Mouse (Mus musculus) kidney, adult 2 months (tissue): Measurements from ENCODE around the gene Gsc2. TPM values are rescaled to one million over a fixed set of nuclear protein-coding genes. Genes with fewer than 3 reads are reported as not detected.

Experiments used
- DNase-seq: peaks from one replicate; pipeline ENCODE4 v3.0.0; 2021
- H3K27ac ChIP-seq: fragments of 200-500 bp; 2 replicates; pipeline ENCODE4 v1.5.1; 2012; ENCODE audit warnings: low read depth, low read length, control low read depth, inconsistent platforms; ENCODE audit not compliant: insufficient read depth
- H3K27me3 ChIP-seq: fragments of 200-500 bp; replicated peaks from 2 replicates; pipeline ENCODE4 v1.6.1; 2012; ENCODE audit warnings: mild to moderate bottlenecking, moderate library complexity, low read length, inconsistent platforms; ENCODE audit not compliant: control insufficient read depth, insufficient read depth
- H3K36me3 ChIP-seq: fragments of 200-500 bp; 2 replicates; pipeline ENCODE4 v1.6.1; 2012; ENCODE audit warnings: mild to moderate bottlenecking, moderate library complexity, low read length, inconsistent platforms; ENCODE audit not compliant: control insufficient read depth, insufficient read depth
- H3K4me1 ChIP-seq: fragments of 200-500 bp; 2 replicates; pipeline ENCODE4 v1.6.1; 2011; ENCODE audit warnings: low read length; ENCODE audit not compliant: control insufficient read depth, insufficient read depth
- H3K4me3 ChIP-seq: fragments of 200-500 bp; 2 replicates; pipeline ENCODE4 v1.5.1; 2011; ENCODE audit warnings: mild to moderate bottlenecking, low read depth, low read length, control low read depth; ENCODE audit not compliant: insufficient read depth
- CTCF ChIP-seq: fragments of 200-500 bp; conservative IDR thresholded peaks from 2 replicates; pipeline ENCODE4 v1.5.1; 2011; ENCODE audit warnings: low read depth, mild to moderate bottlenecking, control low read depth, low read length, moderate library complexity, mixed read lengths; ENCODE audit not compliant: insufficient read depth, insufficient read length
- POLR2A ChIP-seq: fragments of 200-500 bp; IDR thresholded peaks from one replicate; pipeline ENCODE4 v1.6.1; 2011; ENCODE audit warnings: low read depth, low read length, control low read depth
- WGBS: fragments of 180-500 bp; shearing (Covaris S2); methylation state at CpG from one replicate; pipeline ENCODE4 v1.1.7; 2018; 5-methylcytosine and 5-hydroxymethylcytosine counted together
- polyA plus RNA-seq: library from polyadenylated mRNA; depleted of rRNA; stranded (reverse); fragments of >200 nt; gene quantifications from 2 replicates; pipeline ENCODE4 v1.2.3, GENCODE M21; 2012

Gene Gsc2
- polyA plus RNA-seq, 1 experiment: not detected

GRCm38 (mm10) chr16:17891567-17891959 lies 23.3 kb downstream of the Gsc2 start, which contains the start of gene Gm20518:
Gene Gm20518, minus strand, starts transcription at chr16:17891671.
- H3K36me3 ChIP-seq: no peaks in the 10 kb centered on the region
- TF ChIP-seq CTCF (no peak), POLR2A (peak; percentile 62)
- WGBS: under 1% methylated on average over 35 of the region's 38 CpGs
- no peaks in the 10 kb centered on the region for H3K27me3 ChIP-seq
- H3K4me1 ChIP-seq: peaks cover 16% of the 10 kb centered on the region
- H3K27ac ChIP-seq: peak within 1 kb of the TSS; percentile 94
- H3K4me3 ChIP-seq: peak within 1 kb of the TSS; percentile 85
- DNase-seq: peak; percentile 99

- DNase-seq: peak; percentile 94
- WGBS: 1% methylated on average over 44 of the region's 44 CpGs
- TF ChIP-seq POLR2A (no peak), CTCF (no peak)
Observed at GRCm38 (mm10) chr16:17890917-17891566, 23.8 kb downstream of the Gsc2 start.

GRCm38 (mm10) chr16:17890342-17890727 lies 24.5 kb downstream of the Gsc2 start:
- H3K4me1 ChIP-seq: peaks cover 21% of the 10 kb centered on the region
- TF ChIP-seq CTCF (no peak), POLR2A (no peak)
- H3K27me3 ChIP-seq: no peaks in the 10 kb centered on the region
- no peak overlapping the region for H3K27ac ChIP-seq
- DNase-seq: no peak
- no peaks in the 10 kb centered on the region for H3K36me3 ChIP-seq
- H3K4me3 ChIP-seq: peak overlapping the region; percentile 85
- 35% methylated on average over 2 of the region's 2 CpGs for WGBS

More at GRCm38 (mm10) chr16:17890917-17891566, 23.8 kb downstream of the Gsc2 start:
- peaks cover 16% of the 10 kb centered on the region for H3K4me1 ChIP-seq
- no peaks in the 10 kb centered on the region for H3K36me3 ChIP-seq
- no peaks in the 10 kb centered on the region for H3K27me3 ChIP-seq
- peak overlapping the region; percentile 85 for H3K4me3 ChIP-seq
- peak overlapping the region; percentile 94 for H3K27ac ChIP-seq

- WGBS: 77% methylated on average over 6 of the region's 6 CpGs
- peaks cover 22% of the 10 kb centered on the region for H3K4me1 ChIP-seq
- H3K27ac ChIP-seq: no peak overlapping the region
- no peaks in the 10 kb centered on the region for H3K36me3 ChIP-seq
- no peaks in the 10 kb centered on the region for H3K27me3 ChIP-seq
- TF ChIP-seq POLR2A: no peak
- no peak for TF ChIP-seq CTCF
- no peak for DNase-seq
- H3K4me3 ChIP-seq: no peak overlapping the region
Observed at GRCm38 (mm10) chr16:17889689-17890341, 25.0 kb downstream of the Gsc2 start.

- Histone ChIP-seq H3K4me3 (no peak overlapping the region), H3K36me3 (no peaks in the 10 kb centered on the region; the same call in 1 of the 2 replicates), H3K27me3 (no peaks in the 10 kb centered on the region), H3K4me1 (peaks cover 11% of the 10 kb centered on the region), H3K27ac (no peak overlapping the region)
- no peak for DNase-seq
- TF ChIP-seq CTCF (no peak), POLR2A (no peak)
- WGBS: 43% methylated on average over 6 of the region's 6 CpGs
Observed at GRCm38 (mm10) chr16:17884116-17884515, 30.7 kb downstream of the Gsc2 start.

- Histone ChIP-seq H3K36me3 (no peaks in the 10 kb centered on the region; the same call in 1 of the 2 replicates), H3K4me1 (peaks cover 11% of the 10 kb centered on the region), H3K27ac (no peak overlapping the region), H3K4me3 (no peak overlapping the region), H3K27me3 (no peaks in the 10 kb centered on the region)
- no peak for TF ChIP-seq POLR2A
- TF ChIP-seq CTCF: no peak
- DNase-seq: peak; percentile 17
Observed at GRCm38 (mm10) chr16:17882196-17882595, 32.7 kb downstream of the Gsc2 start.

- Histone ChIP-seq H3K27ac (no peak overlapping the region), H3K4me3 (no peak overlapping the region), H3K4me1 (peaks cover 11% of the 10 kb centered on the region; the same call in 1 of the 2 replicates), H3K27me3 (no peaks in the 10 kb centered on the region), H3K36me3 (no peaks in the 10 kb centered on the region)
- DNase-seq: no peak
- WGBS: 83% methylated on average over 4 of the region's 4 CpGs
- TF ChIP-seq CTCF (no peak), POLR2A (no peak)
Observed at GRCm38 (mm10) chr16:17879571-17879970, 35.3 kb downstream of the Gsc2 start.
